Mouse (Mus musculus) urinary bladder, postnatal 10 days (tissue): ENCODE results near the gene Abca2.

ENCODE experiments used
- DNase-seq: peaks from one replicate; pipeline ENCODE4 v3.0.0; 2022; ENCODE audit warnings: low spot score

The Abca2 gene

DNA sequence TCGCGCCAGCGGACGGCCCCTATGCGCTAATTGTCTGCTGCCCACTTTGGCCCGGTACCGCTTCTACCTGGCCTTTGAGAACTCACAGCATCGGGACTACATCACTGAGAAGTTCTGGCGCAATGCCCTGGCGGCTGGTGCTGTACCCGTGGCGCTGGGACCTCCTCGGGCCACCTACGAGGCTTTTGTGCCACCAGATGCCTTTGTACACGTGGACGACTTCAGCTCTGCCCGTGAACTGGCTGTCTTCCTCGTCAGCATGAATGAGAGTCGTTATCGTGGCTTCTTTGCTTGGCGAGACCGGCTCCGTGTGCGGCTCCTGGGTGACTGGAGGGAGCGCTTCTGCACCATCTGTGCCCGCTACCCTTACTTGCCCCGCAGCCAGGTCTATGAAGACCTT lies 3.0 kb upstream of the Abca2 start:
- DNase-seq: no peak

DNA sequence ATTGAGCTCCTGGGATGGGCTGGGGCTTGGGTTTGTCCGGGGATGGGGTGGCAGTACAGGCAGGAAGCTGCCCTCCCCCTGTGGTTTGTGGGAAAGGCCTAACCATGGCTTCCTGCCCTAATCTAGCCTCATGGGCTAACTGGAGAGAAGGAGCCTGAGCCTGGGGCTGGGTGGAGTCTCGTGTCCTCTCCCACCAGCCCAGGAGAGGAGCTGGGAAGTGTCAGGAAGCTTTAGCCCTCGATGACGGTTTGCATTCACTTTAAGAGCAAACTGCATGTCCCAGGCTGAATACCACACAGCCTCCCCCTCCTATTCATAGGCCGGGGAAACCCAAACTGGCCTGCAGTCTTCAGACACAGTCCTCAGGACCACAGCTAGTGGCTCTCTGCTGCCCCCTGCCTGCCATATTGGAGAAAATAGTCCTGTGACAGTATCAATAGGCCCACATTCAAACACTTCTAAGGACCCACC lies 1.7 kb upstream of the Abca2 start:
- no peak for DNase-seq

GRCm38 (mm10) chr2:25427256-25427655 lies 1.2 kb upstream of the Abca2 start:
- DNase-seq: no peak

GRCm38 (mm10) chr2:25429435-25430180 lies 1.1 kb downstream of the Abca2 start:
- no peak for DNase-seq

DNA sequence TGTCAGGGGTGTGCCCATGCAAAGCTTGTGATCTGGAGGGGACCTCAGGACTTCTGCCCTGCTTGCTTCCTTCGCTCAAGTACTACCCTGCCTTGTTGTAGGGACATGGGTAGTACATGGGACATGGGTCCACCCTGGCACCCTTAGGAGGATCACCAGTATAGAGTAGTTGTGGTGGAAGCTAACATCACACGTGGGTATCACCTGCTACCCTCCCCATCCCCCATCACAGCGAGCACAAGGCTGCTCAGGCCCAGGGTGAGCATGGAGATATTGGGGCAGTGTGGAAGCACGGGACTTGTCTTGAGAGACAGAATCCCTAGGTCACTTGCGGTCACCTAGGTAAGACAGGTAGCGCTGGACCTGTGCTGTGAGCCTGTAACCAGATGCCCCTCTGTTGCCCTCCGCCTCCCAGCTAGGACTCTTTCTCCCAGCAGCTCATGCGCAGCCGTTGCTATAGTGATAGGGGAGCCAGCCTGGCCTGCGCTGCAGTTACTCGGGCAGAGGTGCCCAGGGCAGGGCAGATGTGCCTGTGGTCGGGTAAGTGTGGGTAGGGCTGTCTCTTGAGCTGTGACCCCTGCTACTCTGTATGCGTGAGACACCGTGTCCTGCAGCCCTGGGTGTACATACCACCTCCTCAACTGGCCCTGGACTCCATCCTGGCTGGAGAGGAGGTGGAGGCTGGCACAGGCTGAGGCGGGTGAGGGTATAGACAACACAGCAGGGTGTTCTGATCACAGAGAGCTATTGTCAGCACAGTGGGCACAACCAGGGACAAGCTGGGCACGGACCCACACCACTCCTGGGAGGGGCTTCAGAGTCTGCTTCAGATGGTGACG lies 2.1 kb downstream of the Abca2 start:
- no peak for DNase-seq

- DNase-seq: no peak
These were observed 2.9 kb downstream of the Abca2 start for GRCm38 (mm10) chr2:25431308-25431855.

- no peak for DNase-seq
These were observed 4.0 kb downstream of the Abca2 start for GRCm38 (mm10) chr2:25432326-25433098.

- no peak for DNase-seq
These were observed 4.6 kb downstream of the Abca2 start for GRCm38 (mm10) chr2:25433101-25433500.

DNA sequence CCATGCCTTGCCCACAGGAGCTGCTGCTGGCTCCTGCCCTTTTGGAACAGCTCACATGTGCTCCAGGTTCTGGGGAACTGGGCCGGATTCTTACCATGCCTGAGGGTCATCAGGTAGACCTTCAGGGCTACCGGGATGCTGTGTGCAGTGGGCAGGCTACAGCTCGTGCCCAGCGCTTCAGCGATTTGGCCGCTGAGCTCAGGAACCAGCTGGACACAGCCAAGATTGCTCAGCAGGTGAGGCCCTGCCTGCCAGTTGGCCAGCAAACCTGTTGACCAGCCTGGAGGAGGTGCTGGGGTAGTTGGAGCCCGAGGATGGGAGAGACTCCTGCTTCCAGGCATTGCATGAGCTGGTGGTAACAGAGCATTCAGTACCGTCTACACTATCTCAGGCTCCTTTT lies 5.8 kb downstream of the Abca2 start:
- no peak for DNase-seq

- DNase-seq: no peak
These were observed 7.8 kb downstream of the Abca2 start for GRCm38 (mm10) chr2:25436286-25436820.

DNA sequence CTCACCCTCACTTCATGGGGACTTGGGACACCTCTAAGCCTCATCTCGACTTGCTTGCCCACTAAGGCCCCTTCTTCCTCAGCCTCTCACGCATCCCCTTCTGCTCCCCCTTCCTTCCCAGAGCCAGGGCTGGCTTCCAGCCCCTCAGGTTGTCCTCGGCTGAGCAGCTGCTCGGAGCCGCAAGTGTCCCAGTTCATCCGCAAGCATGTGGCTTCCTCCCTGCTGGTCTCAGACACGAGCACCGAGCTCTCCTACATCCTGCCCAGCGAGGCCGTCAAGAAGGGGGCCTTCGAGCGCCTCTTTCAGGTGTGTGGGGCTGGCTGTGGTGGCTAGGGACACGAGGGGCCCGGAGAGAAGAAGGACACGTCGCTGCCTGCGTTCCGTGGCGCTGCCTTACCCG lies 12.6 kb downstream of the Abca2 start:
- DNase-seq: no peak

DNA sequence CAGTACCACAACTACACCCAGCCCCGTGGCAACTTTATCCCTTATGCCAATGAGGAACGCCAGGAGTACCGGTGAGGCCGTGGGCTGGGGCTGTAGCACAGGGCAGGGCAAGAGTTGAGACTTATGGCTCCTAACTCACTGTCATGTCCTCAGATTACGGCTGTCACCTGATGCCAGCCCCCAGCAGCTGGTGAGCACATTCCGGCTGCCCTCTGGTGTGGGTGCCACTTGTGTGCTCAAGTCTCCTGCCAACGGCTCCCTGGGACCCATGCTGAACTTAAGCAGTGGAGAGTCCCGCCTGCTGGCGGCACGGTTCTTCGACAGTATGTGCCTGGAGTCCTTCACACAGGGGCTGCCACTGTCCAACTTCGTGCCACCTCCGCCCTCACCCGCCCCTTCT lies 14.2 kb downstream of the Abca2 start:
- no peak for DNase-seq

GRCm38 (mm10) chr2:25450853-25451647 lies 22.5 kb downstream of the Abca2 start:
- DNase-seq: no peak

GRCm38 (mm10) chr2:25452951-25453350 lies 24.4 kb downstream of the Abca2 start:
- DNase-seq: no peak

DNA sequence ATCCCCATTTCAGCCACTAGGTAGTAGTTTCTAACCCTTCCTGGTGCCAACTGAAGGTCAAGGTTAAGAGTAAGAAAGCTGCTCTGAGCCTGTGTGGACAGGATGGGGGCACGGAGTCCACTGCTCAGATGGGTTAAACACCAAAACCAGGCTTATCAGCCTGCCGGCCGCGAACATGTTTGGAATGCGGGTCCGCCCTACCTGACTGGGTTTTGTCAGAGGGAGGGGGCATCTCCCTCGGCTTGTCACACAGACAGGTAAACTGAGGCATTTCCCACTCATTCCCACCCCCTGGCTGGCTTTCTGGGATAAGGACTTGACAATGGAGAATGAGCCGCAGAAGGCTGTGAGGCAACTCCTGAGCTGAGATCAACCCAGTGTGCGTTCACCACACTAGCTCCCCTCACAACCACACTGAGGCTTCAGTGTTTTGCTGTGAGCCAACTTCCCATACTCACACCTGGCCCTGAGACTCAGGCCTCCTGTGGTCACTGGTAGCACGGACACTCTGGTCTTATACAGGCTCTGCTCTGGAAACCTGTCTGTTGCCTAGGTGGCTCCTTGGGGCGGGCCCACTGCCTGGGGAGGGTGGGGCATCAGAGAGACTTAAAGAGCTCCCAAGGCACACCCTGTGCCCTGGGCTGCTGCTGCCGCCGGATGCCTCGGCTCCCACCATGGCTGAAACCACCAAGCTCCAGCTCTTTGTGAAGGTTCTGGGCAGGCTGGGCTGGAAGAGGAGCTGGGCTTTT lies 27.9 kb downstream of the Abca2 start, which contains the start of gene Clic3:
Clic3 (plus strand) TSS at position 634 of the 749 bp plus-strand sequence.
- DNase-seq: no peak

DNA sequence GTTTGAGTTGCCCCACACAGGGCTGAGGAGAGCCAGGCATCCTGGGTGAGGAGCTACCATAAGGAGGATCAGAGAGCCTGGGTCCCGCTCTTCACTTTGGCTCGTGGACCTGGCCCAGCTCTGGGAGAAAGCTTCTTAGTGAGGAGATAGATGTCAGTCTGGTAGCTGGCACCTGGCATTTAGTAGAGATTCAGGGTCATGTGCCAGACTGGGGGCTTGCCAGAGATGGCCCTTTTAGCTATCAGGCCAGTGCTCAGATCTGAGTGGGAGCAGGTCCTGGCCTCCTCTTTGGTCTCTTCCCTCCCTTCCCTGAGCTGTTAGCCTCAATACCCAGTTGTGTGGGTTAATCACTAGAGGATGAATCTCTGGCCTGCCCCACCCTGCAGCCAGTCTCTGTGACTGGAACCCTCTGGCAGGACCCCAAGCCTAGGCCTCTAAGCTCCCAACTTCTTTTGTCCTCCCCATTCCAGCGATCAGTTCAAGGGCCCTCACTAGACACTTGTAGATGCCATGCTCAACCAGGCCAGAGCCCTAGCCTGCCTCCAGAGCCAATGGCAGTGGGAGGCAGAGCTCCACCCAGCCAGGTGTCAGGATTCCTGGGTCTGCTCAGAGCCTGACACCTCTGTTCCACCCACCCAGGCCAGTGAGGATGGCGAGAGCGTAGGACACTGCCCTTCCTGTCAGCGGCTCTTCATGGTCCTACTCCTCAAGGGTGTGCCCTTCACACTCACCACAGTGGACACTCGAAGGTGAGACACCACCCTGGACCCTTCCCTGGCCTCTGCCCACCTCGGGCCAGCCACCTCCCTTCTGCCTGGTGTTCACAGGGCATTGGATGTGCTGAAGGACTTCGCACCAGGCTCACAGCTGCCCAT lies 28.8 kb downstream of the Abca2 start:
- no peak for DNase-seq

DNA sequence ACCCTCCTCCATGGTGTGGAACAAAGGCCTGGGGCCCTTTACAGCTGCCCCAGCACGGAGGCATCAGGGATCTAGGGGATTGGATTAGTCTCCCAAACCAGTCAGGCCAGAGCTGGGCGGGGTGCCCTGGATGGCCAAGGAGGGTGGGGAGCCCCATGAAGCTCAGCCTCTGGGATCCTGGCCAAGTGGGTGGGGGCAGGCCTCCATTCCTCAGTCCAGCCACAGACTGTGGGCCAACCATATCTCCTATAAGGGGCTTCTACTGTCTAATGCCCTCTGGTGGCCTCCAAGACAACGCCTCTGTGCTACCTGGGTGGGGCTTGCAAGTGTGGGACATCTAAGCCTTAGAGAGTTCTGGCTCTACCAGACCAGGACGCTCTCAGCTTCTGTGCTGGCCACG lies 30.4 kb downstream of the Abca2 start:
- DNase-seq: no peak

DNA sequence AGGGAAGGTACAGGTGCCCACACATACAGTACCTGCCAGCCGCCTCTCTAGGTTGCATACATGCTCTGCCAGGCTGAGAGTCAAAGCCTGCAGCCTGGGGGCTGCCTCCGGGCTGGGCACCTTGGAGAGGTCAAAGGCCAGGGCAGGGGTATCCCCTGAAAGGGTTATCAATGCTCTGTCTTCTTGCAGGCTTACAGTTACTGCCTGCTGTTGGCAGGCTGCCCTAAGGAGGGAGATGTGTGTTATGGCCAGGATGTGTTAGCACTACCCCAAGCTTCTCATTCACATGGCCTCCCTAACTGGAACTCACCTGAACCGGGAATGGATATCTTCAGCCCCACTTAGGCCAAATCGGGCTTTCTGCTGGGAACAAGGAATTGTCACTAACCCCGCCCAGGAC lies 31.6 kb downstream of the Abca2 start:
- DNase-seq: no peak
